Mouse (Mus musculus) liver, postnatal 0 days (tissue): ENCODE data around the gene Hist1h2ao.
"Not testable (repeated sequence)": the region's sequence is repeated elsewhere in the genome, so short reads cannot be mapped to it uniquely, and the experiment has no call there.

Experiments used
- CTCF ChIP-seq: sonication (generic); IDR thresholded peaks from 2 replicates; pipeline ENCODE4 v1.5.1; 2016; ENCODE audit warnings: antibody characterized with exemption, low read depth
- EP300 ChIP-seq: IDR thresholded peaks from 2 replicates; pipeline ENCODE4 v1.6.1; 2016; ENCODE audit warnings: antibody characterized with exemption, low read depth, mild to moderate bottlenecking

DNA sequence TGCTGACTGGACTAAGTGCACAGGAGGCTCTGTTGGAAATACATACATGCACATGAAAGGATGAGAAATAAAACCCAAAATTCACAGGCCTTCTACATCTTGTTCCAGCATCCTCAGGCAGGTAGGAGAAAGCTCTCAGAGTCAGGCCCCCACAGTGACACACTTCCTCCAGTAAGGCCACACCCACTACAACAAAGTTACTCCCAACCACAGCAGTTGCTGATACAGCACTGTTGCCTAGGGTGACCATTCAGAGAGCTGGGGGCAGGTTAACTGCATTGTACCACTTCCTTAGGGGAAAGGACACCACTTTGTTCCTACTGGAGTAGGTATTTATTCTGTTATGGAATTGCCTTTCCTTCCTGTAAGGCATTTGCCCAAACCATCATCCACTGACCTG is 13.1 kb upstream of the Hist1h2ao start:
- TF ChIP-seq CTCF, EP300: not testable (repeated sequence)
